Mouse (Mus musculus): ENCODE results near the gene 1700092M07Rik. TPM values are rescaled to one million over a fixed set of nuclear protein-coding genes. Genes with fewer than 3 reads are reported as not detected.
"Not testable (repeated sequence)": the region's sequence is repeated elsewhere in the genome, so short reads cannot be mapped to it uniquely, and the experiment has no call there.

Gene 1700092M07Rik
- total RNA-seq, 1 experiment from 2014 or later = 7.2 TPM

DNA sequence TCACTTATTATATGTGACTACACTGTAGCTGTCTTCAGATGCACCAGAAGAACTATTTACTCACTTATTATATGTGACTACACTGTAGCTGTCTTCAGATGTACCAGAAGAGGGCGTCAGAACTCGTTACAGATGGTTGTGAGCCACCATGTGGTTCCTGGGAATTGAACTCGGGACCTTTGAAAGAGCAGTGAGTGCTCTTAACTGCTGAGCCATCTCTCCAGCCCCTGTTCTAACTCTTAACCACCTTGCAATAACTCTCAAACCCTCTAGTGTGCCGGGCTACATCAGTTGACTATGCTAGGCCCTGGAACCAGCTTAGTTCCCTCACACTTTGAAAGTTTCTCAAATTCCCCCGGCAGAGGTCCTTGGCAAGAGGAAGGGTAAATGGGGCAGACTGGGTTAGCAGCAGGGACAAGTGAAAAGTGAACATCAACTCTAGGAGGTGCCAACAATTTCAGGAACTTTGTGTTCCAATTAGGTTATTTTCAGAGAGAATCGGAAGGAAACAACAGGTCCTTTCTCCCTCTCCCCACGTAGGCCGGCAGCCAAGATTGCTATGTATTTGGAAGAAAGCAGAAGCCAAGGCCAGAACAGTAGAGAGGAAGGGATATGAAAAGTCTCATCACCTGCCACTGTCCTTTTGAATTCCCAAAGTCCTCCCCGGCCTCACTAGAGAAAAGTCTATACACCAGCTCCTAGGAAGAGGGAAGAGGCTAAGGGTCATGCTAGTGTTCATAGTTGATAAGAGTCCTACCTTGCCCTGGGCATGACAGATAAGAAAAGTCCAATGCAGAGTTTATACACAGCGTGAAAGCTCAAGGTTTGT, 25.7 kb upstream of the 1700092M07Rik start:
- no peak for ATAC-seq (ENCODE audit: extremely low read depth, insufficient number of reproducible peaks, low FRiP score, poor library complexity, severe bottlenecking)

DNA sequence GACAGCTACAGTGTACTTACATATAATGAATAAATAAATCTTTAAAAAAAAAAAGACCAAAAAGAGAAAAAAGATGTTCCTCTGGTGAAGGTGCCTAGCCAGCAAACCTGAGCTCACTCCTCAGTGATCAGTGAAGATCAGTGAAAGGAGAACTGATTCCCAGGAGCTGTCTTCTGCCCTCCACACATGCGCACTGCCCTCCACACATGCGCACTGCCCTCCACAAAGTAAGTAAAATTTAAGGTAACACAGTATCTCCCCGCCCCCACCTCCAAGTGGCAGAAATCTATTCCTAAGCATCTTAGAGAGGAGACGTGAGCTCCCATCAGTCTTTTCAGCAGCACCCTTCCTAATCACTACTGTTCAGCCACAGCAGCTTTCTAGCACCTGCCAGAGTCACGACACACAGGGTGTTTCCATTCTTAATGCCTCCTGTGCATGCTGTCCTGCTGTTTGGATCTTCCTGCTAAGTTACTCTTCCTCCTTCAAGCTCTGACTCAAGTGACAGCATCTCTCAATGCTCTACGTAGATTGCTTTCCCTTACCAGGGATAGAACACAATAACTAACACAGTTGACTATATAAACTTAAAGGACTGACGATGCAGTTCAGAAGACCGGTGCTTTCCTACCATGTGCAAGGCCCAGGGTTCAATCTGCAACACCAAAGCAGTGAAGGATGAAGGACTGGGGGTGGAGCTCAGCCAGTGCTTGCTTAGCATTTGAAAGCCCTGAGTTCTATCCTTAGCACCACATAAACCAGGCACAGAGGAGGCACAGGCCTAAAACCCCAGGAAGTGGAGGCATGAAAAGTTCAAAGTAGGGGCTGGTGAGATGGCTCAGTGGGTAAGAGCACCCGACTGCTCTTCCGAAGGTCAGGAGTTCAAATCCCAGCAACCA, 24.4 kb upstream of the 1700092M07Rik start:
- no peak for ATAC-seq (ENCODE audit: extremely low read depth, insufficient number of reproducible peaks, low FRiP score, poor library complexity, severe bottlenecking)

DNA sequence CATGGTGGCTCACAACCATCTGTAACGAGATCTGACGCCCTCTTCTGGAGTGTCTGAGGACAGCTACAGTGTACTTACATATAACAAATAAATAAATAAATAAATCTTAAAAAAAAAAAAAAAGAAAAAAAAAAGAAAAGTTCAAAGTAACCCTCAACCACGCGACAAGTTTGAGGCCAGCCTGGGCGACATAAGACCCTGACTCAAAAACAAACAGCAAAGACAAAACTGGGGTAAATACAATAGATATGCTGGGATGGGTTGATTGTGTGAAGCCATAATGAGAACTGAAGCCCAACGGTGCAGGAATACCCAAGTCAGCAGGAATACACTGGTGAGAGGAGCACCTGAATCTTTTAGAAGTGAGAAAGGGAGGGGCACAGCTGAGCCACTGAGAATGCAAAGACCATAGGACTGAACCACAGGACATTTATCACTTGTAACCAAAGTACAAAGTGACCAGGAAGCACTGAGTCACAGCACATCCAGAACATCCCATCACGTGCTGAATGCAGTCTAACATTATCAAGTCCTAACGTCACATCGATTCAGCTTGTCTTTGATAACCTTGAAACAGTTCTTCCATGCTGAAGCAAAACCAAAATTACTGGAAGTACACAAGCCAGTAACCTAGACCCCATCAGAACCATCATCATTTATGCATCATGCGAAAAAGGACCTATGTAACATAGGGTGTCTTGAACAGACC, 23.6 kb upstream of the 1700092M07Rik start:
- no peak for ATAC-seq (ENCODE audit: extremely low read depth, insufficient number of reproducible peaks, low FRiP score, poor library complexity, severe bottlenecking)

DNA sequence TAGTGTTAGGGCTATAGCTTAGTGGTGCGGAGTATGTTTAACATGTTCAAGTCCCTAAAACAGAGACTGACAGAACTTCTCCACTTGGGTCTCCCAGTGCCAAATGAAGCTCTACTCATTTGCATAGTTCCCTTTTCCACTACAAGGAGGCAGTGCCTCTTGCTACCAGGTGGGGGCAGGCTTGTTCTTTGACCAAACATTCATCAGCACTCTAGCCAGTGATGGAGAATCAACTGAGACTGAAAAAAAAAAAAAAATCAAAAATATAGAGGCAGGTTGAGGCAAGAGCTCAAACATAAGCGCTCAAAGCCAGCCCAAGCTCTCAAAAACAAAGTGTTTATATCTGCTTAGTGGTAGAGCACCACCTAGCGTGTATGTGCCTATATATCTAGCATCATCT, 22.2 kb upstream of the 1700092M07Rik start:
- peak; percentile 55 for ATAC-seq (ENCODE audit: extremely low read depth, insufficient number of reproducible peaks, low FRiP score, poor library complexity, severe bottlenecking)

GRCm38 (mm10) chr19:8719037-8719436, 21.5 kb upstream of the 1700092M07Rik start:
- ATAC-seq (ENCODE audit: extremely low read depth, insufficient number of reproducible peaks, low FRiP score, poor library complexity, severe bottlenecking) = not testable (repeated sequence)

GRCm38 (mm10) chr19:8721378-8721777, 19.1 kb upstream of the 1700092M07Rik start:
- ATAC-seq (ENCODE audit: extremely low read depth, insufficient number of reproducible peaks, low FRiP score, poor library complexity, severe bottlenecking) = no peak

DNA sequence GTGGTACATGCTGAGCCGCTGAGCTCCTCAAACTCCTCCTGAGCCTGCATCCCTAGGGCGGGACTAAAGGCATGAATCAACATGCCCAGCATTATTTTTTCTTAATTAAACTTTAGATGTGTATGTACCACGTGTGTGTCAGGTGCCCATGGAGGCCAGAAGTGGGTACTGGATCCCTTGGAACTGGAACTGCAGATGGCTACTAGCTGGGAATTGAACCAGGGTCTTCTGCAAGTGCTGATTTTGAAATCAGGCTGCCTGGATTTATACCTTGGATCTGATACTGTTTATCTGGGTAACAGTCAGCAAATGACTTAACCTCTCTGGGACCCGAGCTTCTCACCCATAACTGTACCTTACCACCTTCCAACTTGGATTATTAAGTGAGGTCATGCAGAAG, 18.5 kb upstream of the 1700092M07Rik start:
- ATAC-seq (ENCODE audit: extremely low read depth, insufficient number of reproducible peaks, low FRiP score, poor library complexity, severe bottlenecking) = no peak

DNA sequence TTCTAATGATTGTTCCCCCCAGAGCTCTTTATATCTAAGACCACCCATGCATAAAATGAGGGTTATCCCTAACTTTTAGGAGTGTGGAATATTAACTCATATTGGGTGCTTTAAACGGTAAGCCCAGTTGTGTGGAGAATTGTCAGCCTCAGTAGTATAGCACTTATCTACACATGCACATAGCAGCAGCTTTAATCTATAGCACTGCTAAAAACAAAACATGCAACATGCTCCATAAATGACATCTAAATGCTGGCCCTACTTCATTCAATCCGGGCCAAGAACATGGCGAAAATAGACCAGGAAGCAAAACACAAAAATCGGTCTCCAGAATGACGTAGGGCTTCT, 18.0 kb upstream of the 1700092M07Rik start:
- ATAC-seq (ENCODE audit: extremely low read depth, insufficient number of reproducible peaks, low FRiP score, poor library complexity, severe bottlenecking) = no peak

- peak; percentile 93 for ATAC-seq (ENCODE audit: extremely low read depth, insufficient number of reproducible peaks, low FRiP score, poor library complexity, severe bottlenecking)
These were observed 17.5 kb upstream of the 1700092M07Rik start, which contains the start of gene Slc3a2 for GRCm38 (mm10) chr19:8722907-8723573. Slc3a2 (minus strand) TSS chr19:8723369.

DNA sequence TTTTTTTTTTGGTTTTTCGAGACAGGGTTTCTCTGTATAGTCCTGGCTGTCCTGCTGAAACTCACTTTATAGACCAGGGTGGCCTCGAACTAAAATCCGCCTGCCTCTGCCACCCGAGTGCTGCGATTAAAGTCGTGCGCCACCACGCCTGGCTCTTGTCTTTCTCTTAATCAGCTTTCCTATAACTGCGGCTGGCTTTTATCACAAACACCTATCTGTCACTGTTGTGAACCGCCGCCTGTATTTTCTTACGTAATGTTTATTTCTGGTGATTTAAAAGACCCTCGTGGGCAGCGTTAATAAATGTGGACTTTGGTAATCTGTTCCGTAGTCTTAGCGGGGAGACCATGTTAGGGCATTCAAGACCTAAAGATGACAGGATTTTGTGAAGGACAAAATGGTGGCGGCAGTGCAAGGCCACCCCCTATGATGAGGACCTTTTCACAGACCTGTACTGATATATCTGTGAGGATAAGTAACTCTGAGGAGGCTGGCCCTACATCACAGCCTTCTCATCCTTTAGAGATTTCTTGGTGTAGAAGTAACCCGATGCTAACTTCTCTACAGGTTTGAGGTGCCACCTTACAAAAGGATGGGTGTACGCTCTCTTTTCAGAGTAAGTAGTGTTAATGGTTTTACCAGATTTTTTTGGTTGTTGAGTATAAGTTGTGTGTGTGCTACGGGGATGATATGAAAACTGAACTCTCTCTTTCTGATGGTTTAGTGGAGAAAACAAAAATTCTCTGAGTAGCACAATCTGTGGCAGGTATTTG, 16.8 kb upstream of the 1700092M07Rik start:
- ATAC-seq (ENCODE audit: extremely low read depth, insufficient number of reproducible peaks, low FRiP score, poor library complexity, severe bottlenecking) = no peak

- no peak for ATAC-seq (ENCODE audit: extremely low read depth, insufficient number of reproducible peaks, low FRiP score, poor library complexity, severe bottlenecking)
These were observed 16.1 kb upstream of the 1700092M07Rik start for GRCm38 (mm10) chr19:8724392-8724791.

DNA sequence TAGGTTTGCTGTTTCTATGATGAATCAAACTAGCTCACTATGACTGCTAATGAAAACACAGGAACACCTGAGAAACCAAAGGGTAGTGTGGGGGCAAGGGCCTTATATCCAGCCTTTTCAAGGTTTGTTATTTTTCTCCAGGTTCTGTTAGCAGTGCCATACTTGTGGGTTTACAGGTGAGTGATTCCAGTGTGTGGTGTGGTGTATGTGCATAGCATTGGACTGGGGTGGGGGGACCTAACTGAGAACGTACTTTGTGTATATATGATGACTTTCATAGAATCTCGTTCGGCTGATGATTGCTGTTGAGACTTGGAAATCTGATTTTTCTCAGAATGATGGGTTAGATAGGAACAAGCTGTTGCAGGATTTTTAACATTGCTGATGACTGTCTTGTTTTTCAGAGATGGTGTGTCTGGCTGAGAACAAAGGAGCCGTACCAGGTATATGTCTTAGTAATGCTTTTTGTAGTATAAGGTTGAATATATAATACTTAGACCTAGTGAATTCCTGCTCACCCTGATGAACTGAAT, 15.4 kb upstream of the 1700092M07Rik start:
- ATAC-seq (ENCODE audit: extremely low read depth, insufficient number of reproducible peaks, low FRiP score, poor library complexity, severe bottlenecking) = no peak

GRCm38 (mm10) chr19:8726609-8727390, 13.7 kb upstream of the 1700092M07Rik start:
- no peak for ATAC-seq (ENCODE audit: extremely low read depth, insufficient number of reproducible peaks, low FRiP score, poor library complexity, severe bottlenecking)

- no peak for ATAC-seq (ENCODE audit: extremely low read depth, insufficient number of reproducible peaks, low FRiP score, poor library complexity, severe bottlenecking)
These were observed 12.9 kb upstream of the 1700092M07Rik start for GRCm38 (mm10) chr19:8727495-8728114.

GRCm38 (mm10) chr19:8728335-8729099, 12.0 kb upstream of the 1700092M07Rik start:
- not testable (repeated sequence) for ATAC-seq (ENCODE audit: extremely low read depth, insufficient number of reproducible peaks, low FRiP score, poor library complexity, severe bottlenecking)

DNA sequence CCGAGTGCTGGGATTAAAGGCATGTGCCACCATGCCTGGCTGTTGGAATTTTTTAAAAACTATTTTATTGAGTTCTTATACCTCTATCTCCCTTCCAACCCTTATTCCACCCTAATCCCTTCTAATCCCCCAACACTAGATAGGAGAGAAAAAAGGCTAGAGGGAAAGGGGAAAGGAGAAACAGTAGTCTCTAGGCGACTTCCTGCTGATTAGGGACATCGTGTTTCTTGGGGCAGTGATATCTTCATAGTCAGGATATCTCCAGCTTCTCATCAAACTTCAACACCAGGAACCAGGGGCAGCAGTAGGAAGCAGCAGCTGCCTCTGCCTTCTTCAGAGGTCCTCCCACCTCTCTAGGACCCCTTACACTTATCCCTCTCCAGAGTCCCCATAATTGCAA, 6.2 kb upstream of the 1700092M07Rik start:
- no peak for ATAC-seq (ENCODE audit: extremely low read depth, insufficient number of reproducible peaks, low FRiP score, poor library complexity, severe bottlenecking)

Data from neutrophil, adult 5-6 weeks (primary cell).